Mouse (Mus musculus) layer of hippocampus, postnatal 36 days (tissue): ENCODE measurements around the gene Igfals. TPM values are rescaled to one million over a fixed set of nuclear protein-coding genes. Genes with fewer than 3 reads are reported as not detected.

ENCODE experiments used
- DNase-seq, 2 experiments: peaks; one replicate each; pipeline ENCODE4 v3.0.0; 2022
- total RNA-seq, 2 experiments: library from RNA; stranded (reverse); gene quantifications; 2 replicates each; pipeline ENCODE4 v1.2.3; 2021

Gene Igfals
- under 1 TPM in 1 of 2 experiments, not detected in 1; 0.33 TPM for total RNA-seq

DNA sequence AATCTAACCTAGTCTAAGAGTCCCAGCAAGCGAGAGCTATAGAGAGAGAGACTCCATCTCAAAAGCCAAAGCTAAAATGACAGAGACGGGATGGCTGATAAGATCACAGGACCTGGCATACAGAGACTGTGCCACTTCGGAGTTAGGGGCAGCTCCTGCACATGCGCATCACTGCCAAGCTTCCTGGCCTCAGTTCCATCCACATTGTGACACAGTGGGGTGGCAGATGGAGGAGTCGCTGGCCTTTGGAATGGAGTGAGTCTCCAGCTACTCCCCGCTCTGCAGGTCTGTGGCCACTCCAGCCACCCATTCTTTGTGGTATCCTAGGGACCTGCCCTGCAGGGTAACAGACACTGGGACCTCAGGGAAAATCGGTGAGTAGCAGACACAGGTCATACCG lies at the start of gene Igfals:
Gene Igfals, plus strand, starts transcription at position 222 of the 400 bp plus-strand sequence.
- no peak for DNase-seq

DNA sequence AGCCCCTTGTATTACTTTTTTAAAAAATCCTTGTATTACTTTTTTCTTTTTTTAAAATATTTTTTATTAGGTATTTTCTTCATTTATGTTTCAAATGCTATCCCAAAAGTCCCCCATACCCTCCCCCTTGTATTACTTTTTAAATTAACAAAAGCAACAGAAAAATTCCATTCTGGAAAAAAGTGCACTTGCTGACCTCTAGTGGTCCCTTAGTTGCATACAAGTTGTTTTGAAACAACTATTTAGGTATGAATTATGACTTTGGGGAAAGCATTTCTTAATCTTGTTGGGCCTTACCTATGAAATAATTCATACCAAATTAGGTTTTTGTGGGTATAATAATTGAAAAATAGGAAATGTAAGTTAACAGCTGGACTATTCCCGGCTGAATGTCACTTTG lies 48.3 kb upstream of the Igfals start:
- DNase-seq = no peak

DNA sequence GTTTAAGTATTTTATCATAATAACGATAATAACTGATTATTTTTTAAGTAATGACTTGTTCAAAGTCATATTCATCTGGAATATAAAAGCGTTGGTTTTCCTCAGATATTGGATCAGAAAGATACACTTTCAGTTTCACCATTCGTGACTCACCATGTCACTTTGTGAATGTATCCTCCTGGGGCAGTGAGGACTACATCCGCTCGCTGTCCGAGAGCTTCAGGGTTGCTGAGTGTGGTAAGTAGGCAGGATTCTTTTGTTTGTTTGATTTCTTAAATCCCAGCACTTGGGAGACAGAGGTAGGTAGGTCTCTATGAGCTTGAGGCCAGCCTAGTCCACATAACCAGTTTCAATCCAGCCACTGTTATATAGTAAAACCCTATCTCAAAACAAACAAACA lies 47.6 kb upstream of the Igfals start:
- no peak for DNase-seq

DNA sequence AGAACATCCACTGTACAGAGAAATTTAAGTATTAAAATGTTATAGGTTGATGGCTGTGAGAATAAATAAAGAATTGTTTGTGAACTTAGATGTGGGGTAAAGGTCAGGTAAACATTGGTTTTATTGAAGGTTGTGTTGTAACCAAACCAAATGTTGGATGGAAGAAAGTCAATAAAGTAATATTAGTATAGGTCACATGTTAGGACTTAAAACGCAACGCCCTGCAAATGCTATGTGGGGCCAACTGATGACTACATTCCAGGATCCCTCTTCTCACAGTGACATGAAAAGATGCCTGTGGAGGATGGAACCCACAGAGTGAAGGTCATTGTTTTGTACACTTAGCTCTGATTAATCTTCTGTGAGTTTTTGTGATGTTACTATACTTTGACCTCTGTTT lies 46.3 kb upstream of the Igfals start:
- DNase-seq = no peak

DNA sequence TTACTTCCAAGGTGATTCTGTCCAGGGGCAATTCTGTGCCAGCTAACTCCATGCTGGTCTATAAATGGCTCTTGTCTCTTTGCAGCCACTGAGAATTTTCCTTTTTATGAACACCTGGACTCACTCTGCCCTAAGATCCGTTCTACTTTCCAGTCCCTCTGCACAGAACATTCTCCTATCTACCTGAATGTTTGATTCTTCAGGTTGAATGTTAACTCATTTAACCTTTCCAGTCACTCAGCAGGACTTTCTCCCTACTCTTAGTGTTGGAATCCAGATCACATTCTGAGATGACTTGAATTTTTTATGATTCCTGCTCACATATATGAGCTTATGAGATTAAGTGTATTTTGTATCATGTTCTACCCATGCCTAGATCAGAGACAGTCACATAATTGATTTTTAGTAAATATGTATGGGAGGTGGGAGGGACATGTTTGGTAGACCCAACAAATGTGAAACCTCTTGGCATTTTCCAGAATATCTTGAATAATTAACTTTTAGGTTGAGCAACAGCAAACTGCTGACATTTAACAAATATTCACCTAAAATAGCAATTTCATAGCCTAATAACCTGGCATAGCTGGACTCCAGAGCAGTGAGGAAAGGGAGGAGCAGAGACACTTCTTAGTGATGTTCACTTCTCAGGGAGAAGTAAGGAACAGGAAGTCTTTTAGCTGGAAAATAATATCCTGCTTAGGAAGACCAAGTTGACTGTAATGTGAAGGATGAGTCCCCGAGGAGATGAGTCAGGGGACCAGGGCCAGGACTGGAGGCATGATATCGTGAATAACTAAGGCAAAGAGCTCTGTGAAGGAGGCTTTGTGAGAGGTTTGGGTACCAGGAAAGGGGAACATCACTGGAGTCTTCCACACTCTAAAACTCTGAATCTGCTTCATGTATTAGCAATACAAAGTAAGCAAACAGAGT lies 44.2 kb upstream of the Igfals start:
- DNase-seq = no peak

DNA sequence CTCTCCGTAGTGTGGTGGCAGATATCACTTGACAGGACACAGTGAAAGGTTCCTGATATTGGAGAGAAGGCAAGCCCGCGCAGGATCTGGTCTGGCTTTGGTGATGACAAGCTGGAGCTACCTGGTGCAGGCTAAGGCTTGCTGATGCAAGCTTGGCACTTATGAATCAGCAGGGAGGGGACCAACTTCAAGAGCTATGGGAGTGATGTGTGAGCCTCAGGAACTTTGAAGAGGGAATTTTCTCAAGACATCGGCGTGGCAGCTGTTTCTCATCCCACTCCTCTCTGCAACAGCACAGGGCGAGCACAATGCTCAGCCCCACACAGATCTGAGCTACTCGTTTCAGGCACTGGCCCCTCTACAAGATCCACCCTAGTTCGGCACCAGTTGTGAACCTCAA lies 26.0 kb upstream of the Igfals start, which contains the start of gene Hagh:
Gene Hagh, plus strand, starts transcription at position 302 of the 400 bp plus-strand sequence.
- DNase-seq = no peak

DNA sequence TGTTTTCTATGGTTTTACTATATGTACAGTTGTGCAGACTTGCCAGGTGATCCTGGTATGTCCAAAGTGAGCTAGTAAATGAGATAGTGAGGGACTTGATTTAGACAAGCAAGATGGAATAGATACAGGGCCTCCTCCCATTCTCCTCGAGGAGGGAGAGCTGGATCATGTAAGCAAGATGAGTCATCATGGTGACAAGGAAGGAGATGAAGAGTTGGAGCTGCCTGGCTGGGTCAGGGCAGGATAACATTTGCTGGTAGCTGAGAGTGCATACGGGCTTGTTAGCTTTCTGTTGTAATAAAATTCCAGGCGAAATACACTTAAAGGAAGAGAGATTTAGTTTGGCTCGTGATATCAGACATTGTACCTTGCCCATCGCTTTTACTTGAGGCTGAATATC lies 25.5 kb upstream of the Igfals start:
- DNase-seq = no peak

DNA sequence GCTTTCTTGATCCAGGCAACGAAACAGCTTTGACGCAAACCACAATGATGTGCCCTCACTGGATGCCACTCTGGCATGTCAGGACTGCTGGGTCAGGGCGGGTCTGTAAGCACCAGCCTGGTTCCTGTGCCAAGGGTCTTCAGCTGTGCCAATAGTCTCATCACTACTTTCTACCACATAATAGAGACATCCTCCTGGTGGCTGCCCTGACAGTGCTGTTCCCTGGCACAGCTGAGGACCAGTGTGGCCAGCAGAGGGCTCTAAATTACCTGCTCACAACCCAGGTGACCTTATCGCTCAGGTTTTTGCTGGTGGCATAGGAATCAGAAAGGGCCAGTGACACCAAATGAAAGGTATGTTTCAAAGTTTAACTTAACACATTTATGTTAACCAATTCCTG lies 24.7 kb upstream of the Igfals start:
- no peak for DNase-seq

DNA sequence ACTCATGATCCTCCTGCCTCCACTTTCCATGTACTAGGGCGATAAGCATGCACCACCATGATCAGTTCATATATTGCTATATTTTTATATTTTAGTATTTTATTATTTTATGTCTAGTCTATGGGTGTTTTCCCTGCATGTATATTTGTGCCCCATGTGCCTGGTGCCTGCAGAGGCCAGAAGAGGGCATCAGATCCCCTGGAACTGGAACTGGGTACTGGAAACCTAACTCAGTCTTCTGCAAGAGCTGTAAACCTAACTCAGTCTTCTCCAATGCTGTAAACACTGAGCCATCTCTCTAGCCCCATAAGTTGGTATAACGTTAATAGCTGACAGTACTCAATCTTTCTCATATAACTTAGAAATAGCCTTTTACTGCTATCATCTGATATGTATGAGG lies 23.2 kb upstream of the Igfals start:
- DNase-seq = no peak

DNA sequence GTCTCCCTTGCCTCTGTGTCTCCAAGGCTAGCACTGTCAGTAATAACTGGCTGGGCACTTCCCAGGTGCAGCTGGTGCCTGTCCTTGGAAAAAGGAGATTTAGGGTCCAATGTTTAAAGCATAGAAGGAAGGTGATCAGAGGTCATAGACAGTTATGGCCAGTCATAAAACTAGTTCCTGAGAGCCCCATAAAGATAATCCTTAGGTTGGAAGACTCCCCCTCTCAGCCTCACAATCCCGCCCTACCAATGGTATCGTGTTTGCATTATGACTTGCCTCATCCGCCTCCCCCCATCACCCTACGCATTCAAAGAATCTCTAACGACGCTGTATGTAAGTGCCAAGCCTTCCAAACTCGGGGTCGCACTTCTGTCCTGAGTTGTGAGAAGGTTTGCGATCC lies 21.3 kb upstream of the Igfals start:
- DNase-seq = no peak

DNA sequence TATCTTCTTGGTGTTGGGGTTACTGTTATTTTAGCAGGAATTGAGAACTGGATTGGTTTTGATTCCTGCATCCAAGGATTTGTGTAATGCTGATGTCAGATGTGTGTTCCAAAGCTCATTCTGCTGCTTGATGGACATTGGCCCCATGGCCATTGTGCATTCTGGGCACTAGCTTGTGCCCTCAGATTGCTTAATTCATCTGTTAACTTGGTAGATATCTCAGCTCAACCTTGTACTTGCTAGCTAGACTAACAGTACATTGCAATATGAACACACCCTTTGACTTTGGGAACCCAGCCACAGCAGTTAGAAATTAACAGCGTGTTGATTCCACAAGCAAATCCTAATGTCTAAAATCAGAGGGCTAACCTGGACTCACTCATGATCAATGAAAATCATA lies 18.4 kb upstream of the Igfals start:
- DNase-seq = no peak

DNA sequence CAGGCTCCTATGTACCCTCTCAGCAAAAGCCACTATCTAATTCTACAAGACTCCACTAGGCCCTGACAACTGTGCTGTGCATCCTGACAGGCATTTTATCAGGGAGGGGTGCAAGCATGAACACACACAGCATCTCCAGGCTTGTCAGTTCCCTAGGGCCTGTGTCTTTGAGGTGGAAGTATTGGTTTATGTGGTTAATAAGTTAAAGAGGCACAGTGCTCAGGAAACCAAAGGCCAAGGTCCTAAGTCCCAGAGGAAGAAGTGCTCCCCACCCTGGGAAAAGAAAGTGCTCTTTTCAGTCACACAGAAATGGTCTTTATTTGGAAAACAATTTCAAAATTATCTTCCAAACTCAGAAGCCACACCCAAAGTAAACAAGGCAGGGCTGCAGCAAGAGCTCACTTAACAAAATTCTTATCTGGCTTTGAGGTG lies 17.2 kb upstream of the Igfals start:
- no peak for DNase-seq

DNA sequence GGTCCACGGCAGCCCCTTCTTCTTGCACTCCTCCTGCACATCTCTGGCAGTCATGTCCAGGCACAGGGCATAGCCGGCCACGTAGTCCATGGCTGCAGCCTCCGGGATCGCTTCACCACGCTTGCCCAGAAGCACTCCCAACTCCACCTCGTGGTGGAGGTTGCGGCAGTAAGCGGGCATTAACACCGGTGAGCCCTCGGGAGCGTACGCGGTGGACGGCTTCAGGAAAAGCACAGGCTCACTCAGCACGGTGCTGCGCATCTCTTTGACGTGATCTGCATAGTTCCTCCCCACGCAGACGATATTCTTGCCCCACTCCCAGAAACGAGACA lies 16.1 kb upstream of the Igfals start:
- DNase-seq = no peak

DNA sequence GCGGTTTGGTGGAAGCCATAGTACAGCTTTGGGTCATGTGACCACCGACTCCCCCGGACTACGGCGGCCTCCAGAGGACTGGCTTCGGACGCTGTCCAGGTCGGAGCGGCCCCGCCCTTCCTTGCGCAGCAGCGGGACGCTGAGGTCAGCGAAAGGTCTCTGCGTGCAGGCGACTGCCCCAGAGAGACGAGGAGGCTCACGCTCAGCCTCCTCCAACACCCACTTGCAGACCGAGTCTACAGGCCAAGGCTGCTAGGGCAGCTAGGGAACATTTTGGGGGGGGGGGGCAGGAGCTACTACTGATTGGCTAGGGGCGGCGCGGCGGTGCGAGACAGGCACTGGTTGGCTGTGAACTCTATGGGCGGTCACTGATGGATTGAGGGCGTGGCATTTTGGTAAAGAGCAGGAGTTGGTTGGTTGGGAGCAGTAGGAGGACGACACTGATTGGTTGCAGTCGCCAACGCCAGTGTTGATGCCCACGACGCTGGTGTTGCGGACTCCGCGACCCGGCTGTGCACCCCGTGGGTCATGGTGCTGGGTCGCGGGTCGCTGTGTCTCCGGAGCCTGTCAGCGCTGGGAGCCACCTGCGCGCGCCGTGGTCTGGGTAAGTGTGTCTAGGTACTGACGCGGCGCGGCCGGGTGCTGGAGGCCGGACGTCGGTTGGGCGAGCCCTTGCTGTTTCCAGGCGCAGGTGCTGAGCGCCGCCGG lies 15.6 kb upstream of the Igfals start, which contains the start of gene Fahd1:
Gene Fahd1, minus strand, starts transcription at position 300 of the 708 bp plus-strand sequence.
- peak; percentile 94 to 95 for DNase-seq

DNA sequence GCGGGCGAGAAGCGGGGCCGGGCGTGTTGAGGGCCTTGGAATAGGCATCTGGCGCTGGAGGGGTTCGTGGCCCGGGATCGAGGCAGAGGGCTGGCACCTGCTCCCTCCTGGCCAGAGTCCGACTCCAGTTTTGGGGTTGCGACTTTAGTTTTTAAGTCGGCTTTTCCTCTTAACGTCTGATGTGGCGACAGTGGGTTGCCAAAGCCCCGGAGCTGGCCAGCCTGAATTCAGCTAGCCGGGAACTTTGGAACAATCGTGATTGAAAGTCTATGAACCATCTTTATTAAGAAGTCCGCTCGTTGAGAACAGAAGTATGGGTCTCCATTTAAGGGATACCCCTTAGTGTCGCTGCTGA lies 15.0 kb upstream of the Igfals start:
- DNase-seq = no peak

DNA sequence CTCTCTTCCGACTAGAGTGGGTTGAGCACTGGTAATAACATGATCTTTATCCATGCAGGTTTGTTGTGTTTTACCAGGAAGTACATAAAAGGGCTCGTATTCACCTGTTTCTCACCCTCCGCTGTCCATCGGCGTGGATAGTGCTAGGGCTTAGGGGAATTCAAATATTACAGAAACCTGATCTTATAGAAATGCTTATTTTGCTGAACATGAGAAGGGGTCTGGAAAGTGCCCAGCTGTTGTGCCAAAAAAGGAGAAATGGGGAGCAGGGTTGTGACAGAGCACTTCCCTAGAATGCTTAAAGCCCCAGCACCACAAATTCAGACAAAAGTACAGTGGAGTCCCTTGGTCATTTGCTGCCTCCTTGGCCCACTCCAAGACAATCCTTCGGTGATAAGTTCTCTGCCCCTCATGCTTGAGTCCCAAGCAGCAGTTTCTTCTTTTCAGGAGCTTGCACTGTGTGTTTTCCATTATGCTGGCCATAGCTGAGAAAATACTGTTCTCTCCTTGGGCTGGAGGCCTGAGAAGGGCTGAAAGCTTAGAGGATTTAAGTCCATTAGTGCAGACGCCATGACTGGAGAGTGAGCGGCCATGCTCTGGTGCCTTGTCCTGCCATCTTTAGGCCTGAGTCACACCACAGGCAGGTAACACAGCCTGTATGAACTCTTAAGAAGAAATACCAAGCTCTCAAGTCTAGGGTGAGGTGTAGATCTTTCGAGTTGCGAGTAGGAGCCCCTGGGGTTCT lies 14.2 kb upstream of the Igfals start:
- DNase-seq = no peak

DNA sequence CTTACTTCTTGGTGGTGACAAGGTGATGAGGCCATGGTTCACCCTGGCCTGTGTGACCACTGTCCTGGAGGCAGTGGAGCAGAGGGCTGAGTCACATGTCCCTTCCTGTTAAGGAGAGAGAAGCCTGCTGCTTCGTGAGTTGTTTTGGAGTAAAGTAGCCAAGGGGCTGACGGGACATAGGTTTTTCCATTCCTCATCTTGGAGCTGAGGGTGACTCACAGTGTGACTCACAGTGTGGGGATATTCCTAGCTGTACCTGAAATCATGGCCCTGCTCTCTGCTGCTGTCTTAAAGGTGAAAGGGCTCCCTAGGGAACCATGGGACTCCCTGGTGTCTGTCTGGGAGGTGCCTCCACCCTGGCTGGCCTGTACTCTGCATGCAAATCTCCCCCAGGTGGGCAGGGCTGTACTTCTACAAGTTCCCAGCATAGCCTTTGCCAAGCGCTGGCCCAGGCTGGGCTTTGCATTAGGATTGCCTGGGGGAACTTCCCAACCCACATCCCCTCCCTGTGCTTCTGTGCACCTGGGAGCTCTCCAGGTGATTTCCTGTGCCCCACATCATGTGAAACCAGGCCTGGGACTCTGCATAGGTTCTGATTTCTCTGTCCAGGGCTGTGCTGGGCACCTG lies 9.8 kb upstream of the Igfals start:
- DNase-seq = no peak

DNA sequence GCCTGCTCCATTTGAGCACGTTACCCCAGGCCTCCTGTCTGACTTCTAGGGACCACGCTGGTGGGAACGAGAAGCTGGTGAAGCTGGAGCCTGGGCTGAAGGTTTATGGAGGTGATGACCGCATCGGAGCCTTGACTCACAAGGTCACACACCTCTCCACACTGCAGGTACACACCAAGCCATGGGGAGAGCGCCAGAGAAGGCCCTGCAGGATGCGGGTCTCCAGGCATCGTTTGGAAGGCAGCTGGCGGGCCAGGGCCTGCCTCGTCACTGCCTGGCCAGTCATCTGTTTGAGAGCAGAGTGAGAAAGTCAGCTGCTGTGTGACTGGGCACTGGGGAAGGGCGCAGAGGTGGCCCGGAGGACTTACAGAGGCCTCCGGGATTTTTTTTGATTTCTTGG lies 9.2 kb upstream of the Igfals start:
- no peak for DNase-seq

DNA sequence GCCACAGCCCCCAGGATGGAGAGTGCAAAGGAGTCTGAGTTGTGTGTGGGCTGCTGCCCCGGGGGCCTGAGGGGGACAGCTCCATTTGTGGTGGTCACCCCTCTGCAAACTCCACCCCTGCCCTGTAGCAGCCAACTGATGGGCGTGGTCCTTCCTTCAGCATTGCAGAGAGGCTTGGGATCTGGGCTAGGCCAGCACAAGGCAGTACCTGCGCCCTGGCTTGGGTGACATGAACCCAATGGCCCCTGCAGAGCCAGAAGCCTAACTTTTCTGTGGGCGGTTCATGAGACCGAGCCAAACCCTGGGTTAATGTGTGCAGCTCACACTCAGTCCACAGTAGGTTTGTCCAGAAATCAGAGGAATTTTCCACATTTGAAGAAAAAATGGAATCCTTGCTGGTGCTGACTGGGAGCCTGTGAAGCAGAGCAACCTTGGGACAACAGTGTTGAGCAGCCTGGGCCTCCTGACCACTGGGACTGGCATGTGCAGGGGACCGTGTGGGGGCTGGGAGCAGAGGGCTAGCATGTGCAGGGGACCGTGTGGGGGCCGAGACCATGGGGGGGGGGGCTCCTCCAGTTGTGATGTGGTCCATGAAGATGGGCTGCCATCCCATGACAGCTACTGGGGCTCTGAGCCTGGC lies 7.8 kb upstream of the Igfals start:
- DNase-seq = no peak

DNA sequence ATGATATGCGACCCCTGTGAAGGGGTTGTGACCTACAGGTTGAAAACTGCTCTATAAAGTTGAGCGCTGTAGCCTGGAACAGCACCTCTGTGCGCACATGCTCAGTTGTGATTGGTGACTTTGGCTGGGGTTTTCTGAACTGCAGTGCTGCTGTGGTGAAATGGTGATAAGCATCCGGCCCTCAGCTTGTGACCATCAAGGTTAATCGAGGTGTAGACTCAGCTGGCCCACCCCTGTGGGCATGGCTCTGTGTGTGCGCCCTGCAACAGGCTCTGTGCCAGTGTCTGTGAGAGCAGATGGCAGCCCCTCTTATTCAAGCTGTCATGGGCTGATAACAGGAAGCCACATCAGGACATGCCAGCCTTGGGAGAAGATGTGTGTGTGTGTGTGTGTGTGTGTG lies 6.8 kb upstream of the Igfals start:
- DNase-seq = peak in 1 of 2 experiments; percentile 40

DNA sequence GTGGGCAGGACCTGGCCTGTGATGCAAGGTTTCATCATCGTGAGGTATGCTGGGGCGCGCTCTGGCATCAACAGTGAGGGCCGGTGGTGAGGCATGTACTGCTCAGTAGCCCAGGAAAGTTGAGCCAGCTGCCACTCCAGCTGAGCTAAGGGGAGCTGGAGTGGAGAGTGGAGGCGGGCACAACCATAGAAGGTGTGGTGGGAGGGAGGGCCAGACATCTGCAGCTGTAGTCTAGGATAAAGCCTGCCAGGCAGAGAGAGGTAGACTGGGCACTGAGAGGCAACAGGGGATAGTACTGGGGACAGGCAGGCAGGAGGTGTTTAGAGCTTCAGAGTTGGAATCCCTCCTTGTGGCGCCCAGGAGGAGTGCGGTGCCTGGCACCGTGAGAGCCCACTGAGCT lies 5.7 kb upstream of the Igfals start:
- no peak for DNase-seq

DNA sequence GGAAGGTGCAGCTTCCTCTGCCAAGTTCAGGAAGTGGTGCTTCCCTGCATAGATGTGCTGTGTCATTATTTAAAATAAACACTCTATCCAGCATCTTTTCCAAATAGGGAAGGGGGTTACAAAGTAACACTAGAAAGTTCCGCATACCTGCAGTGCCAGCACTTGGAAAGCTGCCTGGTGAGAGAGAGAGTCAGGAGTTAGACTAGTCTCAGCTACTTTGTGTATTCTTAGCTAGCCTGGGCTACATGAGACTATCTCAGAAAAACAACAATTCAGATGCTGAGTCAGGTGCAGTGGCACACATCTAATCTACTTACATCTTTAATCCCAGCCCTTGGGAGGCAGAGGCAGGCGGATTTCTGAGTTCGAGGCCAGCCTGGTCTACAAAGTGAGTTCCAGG lies 4.0 kb upstream of the Igfals start:
- DNase-seq = no peak
